Mouse (Mus musculus): Measurements from ENCODE around the gene Ergic1.

Gene Ergic1

GRCm38 (mm10) chr17:26699819-26700616 lies 138.7 kb downstream of the Ergic1 start:
- DNase-seq (ENCODE audit: low read depth, low spot score) = no peak

GRCm38 (mm10) chr17:26701565-26701964 lies 140.3 kb downstream of the Ergic1 start:
- no peak for DNase-seq (ENCODE audit: low read depth, low spot score)

GRCm38 (mm10) chr17:26702621-26703020 lies 141.3 kb downstream of the Ergic1 start:
- no peak for DNase-seq (ENCODE audit: low read depth, low spot score)

- DNase-seq (ENCODE audit: low read depth, low spot score) = no peak
Measured at GRCm38 (mm10) chr17:26703671-26704070, 142.4 kb downstream of the Ergic1 start.

- no peak for DNase-seq (ENCODE audit: low read depth, low spot score)
Measured at GRCm38 (mm10) chr17:26705463-26706359, 144.4 kb downstream of the Ergic1 start.
